ENCODE assay signal across 8 mouse cellular contexts in the genomic region with DNA sequence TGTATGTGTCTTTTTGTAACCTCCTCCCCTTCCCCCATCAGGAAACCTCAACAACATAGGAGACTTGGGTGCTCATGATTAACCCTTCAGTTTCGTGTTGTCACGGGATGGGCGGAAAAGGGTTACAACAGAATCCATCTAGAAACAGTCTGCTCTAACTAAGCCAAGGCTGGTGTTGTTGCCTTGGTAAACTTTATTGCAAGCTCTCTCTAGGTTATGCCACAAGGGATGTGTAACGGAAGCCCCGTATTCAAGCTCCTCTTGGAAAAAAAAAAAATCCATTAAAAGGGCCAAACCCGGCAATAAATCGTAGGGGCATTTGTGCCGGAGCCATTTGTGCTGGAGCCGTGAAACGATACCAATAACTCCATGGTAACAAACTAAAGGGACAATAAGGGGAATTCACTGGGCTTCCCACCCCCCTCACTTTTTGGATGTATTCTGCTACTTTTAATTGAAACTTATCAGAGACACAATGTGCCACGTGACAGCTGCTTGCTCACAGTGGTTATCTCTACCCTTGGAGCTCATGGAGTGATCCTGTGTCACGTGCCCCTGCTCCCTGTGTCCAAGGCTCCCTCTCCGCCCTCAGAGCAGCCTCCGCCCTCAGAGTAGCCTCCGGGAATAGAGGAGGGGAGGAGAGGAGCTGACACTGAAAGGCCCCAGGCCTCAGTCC. TPM values are rescaled to one million over a fixed set of nuclear protein-coding genes. Genes with fewer than 3 reads are reported as not detected.
DNase-seq lines count a peak whose midpoint lies in the region; ATAC-seq lines count a peak whose summit lies in the region.
"Had no signal": no experiment of that assay in that cellular context is flagged by ENCODE, and none has a peak within 500 bp of the region (broad histone marks: within the 10 kb centered on the region; RNA-seq: fewer than 3 reads in every experiment).

No protein-coding gene starts in this region.

- no peaks in the 10 kb centered on the region for H3K36me3 ChIP-seq in heart, embryonic 15.5 days
- H3K36me3 ChIP-seq in neural tube, embryonic 15.5 days, result no peaks in the 10 kb centered on the region

- no peaks in the 10 kb centered on the region for H3K9me3 ChIP-seq in heart, embryonic 15.5 days (replicated peaks)
- no peaks in the 10 kb centered on the region for H3K9me3 ChIP-seq in neural tube, embryonic 15.5 days (replicated peaks)

- peaks cover 10% of the 10 kb centered on the region for H3K4me1 ChIP-seq in heart, embryonic 15.5 days (replicated peaks)
- H3K4me1 ChIP-seq in neural tube, embryonic 15.5 days, result peaks cover 22% of the 10 kb centered on the region

- no peak overlapping the region for H3K27ac ChIP-seq in heart, embryonic 15.5 days
- peak overlapping the region; percentile 54 for H3K27ac ChIP-seq in neural tube, embryonic 15.5 days (replicated peaks)

- H3K27me3 ChIP-seq in heart, embryonic 15.5 days, result no peaks in the 10 kb centered on the region
- H3K27me3 ChIP-seq in neural tube, embryonic 15.5 days (replicated peaks), result no peaks in the 10 kb centered on the region

- ATAC-seq in heart, embryonic 15.5 days (replicated peaks; ENCODE audit: insufficient number of reproducible peaks, insufficient read depth, low FRiP score, low read depth), result peak; percentile 77; the same call in 1 of the 2 replicates
- peak; percentile 84 for ATAC-seq in neural tube, embryonic 15.5 days (ENCODE audit: low FRiP score)

- H3K9ac ChIP-seq in heart, embryonic 15.5 days, result no peak overlapping the region
- H3K9ac ChIP-seq in neural tube, embryonic 15.5 days (replicated peaks), result no peak overlapping the region

- no peak overlapping the region for H3K4me3 ChIP-seq in heart, embryonic 15.5 days
- H3K4me3 ChIP-seq in neural tube, embryonic 15.5 days (replicated peaks), result no peak overlapping the region

- 62% methylated on average over 15 of the region's 15 CpGs for WGBS in heart, embryonic 15.5 days
- 10% methylated on average over 15 of the region's 15 CpGs for WGBS in neural tube, embryonic 15.5 days

- H3K4me2 ChIP-seq in heart, embryonic 15.5 days, result no peak overlapping the region
- H3K4me2 ChIP-seq in neural tube, embryonic 15.5 days, result peak overlapping the region; percentile 22

- peak; percentile 84 to 92 for DNase-seq in adrenal gland, adult (ENCODE audit: inconsistent age in 2 of 2, low spot score in 1 of 2)
- DNase-seq in c-Kit-negative CD71-positive TER-119-positive erythroid progenitor cells, embryonic 14.5 days (ENCODE audit: low read depth, low spot score), result peak; percentile 73
- DNase-seq in kidney, postnatal 10 days, result peak; percentile 44
- DNase-seq in thymus, postnatal 36 days, result no peak
- DNase-seq in right cerebral cortex, postnatal 14 days, result no peak

RNA-seq across cellular contexts. Expression of a gene that starts 34.3 kb away (rescaled TPM):
- not detected in 2 replicates for polyA plus RNA-seq in heart, embryonic 15.5 days (2015; fragmentation: Nextera tagmentation; extraction: Ambion mirVana)
- not detected in 2 replicates for polyA plus RNA-seq in neural tube, embryonic 15.5 days (2015; fragmentation: Nextera tagmentation; extraction: Ambion mirVana)
- polyA plus RNA-seq: lung, embryonic 16.5 days had no signal

Comparison
In these comparisons a context has a peak if more than half of its experiments do, and no peak if none do; other contexts are left out.
1. DNase-seq: peak in adrenal gland, adult (2 of 2), c-Kit-negative CD71-positive TER-119-positive erythroid progenitor cells, embryonic 14.5 days (single experiment) and kidney, postnatal 10 days (single experiment); none in thymus, postnatal 36 days (0 of 2) and right cerebral cortex, postnatal 14 days (single experiment).